Mouse (Mus musculus) limb, embryonic 13.5 days (tissue): ENCODE results near the gene 4930505A04Rik. TPM values are rescaled to one million over a fixed set of nuclear protein-coding genes. Genes with fewer than 3 reads are reported as not detected.

Experiments
- ATAC-seq: fragments of 200-750 bp; cut with Nextera tagmentation; 2 replicates; pipeline ENCODE4 v1.8.0; 2017; ENCODE audit warnings: low read depth, moderate number of reproducible peaks, moderate TSS enrichment; ENCODE audit not compliant: low FRiP score
- H3K27ac ChIP-seq: fragments of 300-500 bp; sonication (generic); 2 replicates; pipeline ENCODE4 v1.5.1; 2015; ENCODE audit warnings: inconsistent platforms, mild to moderate bottlenecking, moderate library complexity
- H3K27me3 ChIP-seq: fragments of 300-500 bp; sonication (generic); 2 replicates; pipeline ENCODE4 v1.6.1; 2015; ENCODE audit warnings: mild to moderate bottlenecking, inconsistent platforms
- H3K36me3 ChIP-seq: fragments of 300-500 bp; sonication (generic); 2 replicates; pipeline ENCODE4 v1.6.1; 2015; ENCODE audit warnings: inconsistent platforms, mild to moderate bottlenecking, moderate library complexity
- H3K4me1 ChIP-seq: fragments of 300-500 bp; sonication (generic); 2 replicates; pipeline ENCODE4 v1.6.1; 2015; ENCODE audit warnings: inconsistent platforms
- H3K4me2 ChIP-seq: fragments of 300-500 bp; sonication (generic); replicated peaks from 2 replicates; pipeline ENCODE4 v1.6.1; 2015; ENCODE audit warnings: inconsistent platforms, mild to moderate bottlenecking, moderate library complexity
- H3K4me3 ChIP-seq: fragments of 300-500 bp; sonication (generic); 2 replicates; pipeline ENCODE4 v1.5.1; 2015; ENCODE audit warnings: moderate library complexity, mild to moderate bottlenecking, inconsistent platforms
- H3K9ac ChIP-seq: fragments of 300-500 bp; sonication (generic); 2 replicates; pipeline ENCODE4 v1.6.1; 2015; ENCODE audit warnings: mild to moderate bottlenecking, inconsistent platforms
- H3K9me3 ChIP-seq: fragments of 300-500 bp; sonication (generic); 2 replicates; pipeline ENCODE4 v1.6.1; 2016; ENCODE audit warnings: inconsistent platforms
- WGBS: fragments of 180-500 bp; shearing (Covaris S2); methylation state at CpG from one replicate; pipeline ENCODE4 v1.1.7; 2015; 5-methylcytosine and 5-hydroxymethylcytosine counted together
- polyA plus RNA-seq: library from polyadenylated mRNA; unstranded; fragments of >200 nt; fragmentation: Nextera tagmentation; extraction: Ambion mirVana; gene quantifications from 2 replicates; pipeline ENCODE4 v1.2.1, GENCODE M21; 2015

The 4930505A04Rik gene
- polyA plus RNA-seq: not detected in 2 replicates

- no peaks in the 10 kb centered on the region for H3K27me3 ChIP-seq
- peaks cover 13% of the 10 kb centered on the region; the same call in 1 of the 2 replicates for H3K4me1 ChIP-seq
- 7% methylated on average over 17 of the region's 17 CpGs for WGBS
- peak within 1 kb of the TSS; percentile 47 for H3K4me3 ChIP-seq
- no peaks in the 10 kb centered on the region for H3K36me3 ChIP-seq
- H3K27ac ChIP-seq: peak within 1 kb of the TSS; percentile 83
- peak within 1 kb of the TSS; percentile 66 for H3K9ac ChIP-seq
- peak within 1 kb of the TSS; percentile 70 for H3K4me2 ChIP-seq
- ATAC-seq: peak; percentile 97
- no peaks in the 10 kb centered on the region for H3K9me3 ChIP-seq
These were observed at the start of gene 4930505A04Rik for GRCm38 (mm10) chr11:30471751-30472593. 4930505A04Rik (minus strand) TSS chr11:30471827.

- no peaks in the 10 kb centered on the region for H3K4me1 ChIP-seq
- H3K4me2 ChIP-seq: no peak overlapping the region
- H3K9me3 ChIP-seq: no peaks in the 10 kb centered on the region
- no peak for ATAC-seq
- H3K36me3 ChIP-seq: no peaks in the 10 kb centered on the region
- H3K27me3 ChIP-seq: no peaks in the 10 kb centered on the region
- no peak overlapping the region for H3K27ac ChIP-seq
- H3K9ac ChIP-seq: no peak overlapping the region
- WGBS: 84% methylated on average over 2 of the region's 2 CpGs
- H3K4me3 ChIP-seq: no peak overlapping the region
These were observed 45.5 kb upstream of the 4930505A04Rik start for GRCm38 (mm10) chr11:30517133-30517532.

- Histone ChIP-seq H3K27me3 (no peaks in the 10 kb centered on the region), H3K4me3 (no peak overlapping the region), H3K4me1 (no peaks in the 10 kb centered on the region), H3K9me3 (no peaks in the 10 kb centered on the region), H3K27ac (no peak overlapping the region), H3K9ac (no peak overlapping the region), H3K4me2 (no peak overlapping the region), H3K36me3 (no peaks in the 10 kb centered on the region)
- no peak for ATAC-seq
- 89% methylated on average over 4 of the region's 4 CpGs for WGBS
These were observed 36.6 kb upstream of the 4930505A04Rik start for GRCm38 (mm10) chr11:30508178-30508577.

- Histone ChIP-seq H3K36me3 (no peaks in the 10 kb centered on the region), H3K4me2 (no peak overlapping the region), H3K4me1 (no peaks in the 10 kb centered on the region), H3K9me3 (peaks cover 4% of the 10 kb centered on the region; the same call in 1 of the 2 replicates), H3K27ac (no peak overlapping the region), H3K9ac (no peak overlapping the region), H3K4me3 (no peak overlapping the region), H3K27me3 (no peaks in the 10 kb centered on the region)
- ATAC-seq: 0 out of 2 replicates have a peak, but pooled peaks have one; percentile 51
- 79% methylated on average over 3 of the region's 3 CpGs for WGBS
These were observed 27.2 kb upstream of the 4930505A04Rik start for GRCm38 (mm10) chr11:30498738-30499355.

- no peaks in the 10 kb centered on the region for H3K4me1 ChIP-seq
- H3K9me3 ChIP-seq: peaks cover 4% of the 10 kb centered on the region; the same call in 1 of the 2 replicates
- 53% methylated on average over 2 of the region's 2 CpGs for WGBS
- no peaks in the 10 kb centered on the region for H3K27me3 ChIP-seq
- no peak overlapping the region for H3K9ac ChIP-seq
- H3K27ac ChIP-seq: no peak overlapping the region
- H3K4me3 ChIP-seq: no peak overlapping the region
- no peaks in the 10 kb centered on the region for H3K36me3 ChIP-seq
- H3K4me2 ChIP-seq: no peak overlapping the region
- no peak for ATAC-seq
These were observed 25.5 kb upstream of the 4930505A04Rik start for GRCm38 (mm10) chr11:30497151-30497550.

GRCm38 (mm10) chr11:30491515-30492260, 20.1 kb upstream of the 4930505A04Rik start:
- no peaks in the 10 kb centered on the region for H3K27me3 ChIP-seq
- no peaks in the 10 kb centered on the region for H3K4me1 ChIP-seq
- no peak overlapping the region for H3K4me2 ChIP-seq
- H3K9me3 ChIP-seq: no peaks in the 10 kb centered on the region
- ATAC-seq: no peak
- no peak overlapping the region for H3K4me3 ChIP-seq
- no peaks in the 10 kb centered on the region for H3K36me3 ChIP-seq
- no peak overlapping the region for H3K9ac ChIP-seq
- H3K27ac ChIP-seq: no peak overlapping the region

- no peaks in the 10 kb centered on the region for H3K36me3 ChIP-seq
- 86% methylated on average over 9 of the region's 10 CpGs for WGBS
- no peak overlapping the region for H3K4me3 ChIP-seq
- H3K27ac ChIP-seq: no peak overlapping the region
- H3K4me2 ChIP-seq: no peak overlapping the region
- no peak for ATAC-seq
- no peaks in the 10 kb centered on the region for H3K9me3 ChIP-seq
- H3K9ac ChIP-seq: no peak overlapping the region
- H3K4me1 ChIP-seq: no peaks in the 10 kb centered on the region
- H3K27me3 ChIP-seq: no peaks in the 10 kb centered on the region
These were observed 16.6 kb upstream of the 4930505A04Rik start for GRCm38 (mm10) chr11:30488183-30488582.

GRCm38 (mm10) chr11:30483286-30483685, 11.7 kb upstream of the 4930505A04Rik start:
- H3K4me1 ChIP-seq: no peaks in the 10 kb centered on the region
- H3K36me3 ChIP-seq: no peaks in the 10 kb centered on the region
- no peaks in the 10 kb centered on the region for H3K9me3 ChIP-seq
- WGBS: 90% methylated on average over 4 of the region's 4 CpGs
- H3K4me3 ChIP-seq: no peak overlapping the region
- no peak overlapping the region for H3K9ac ChIP-seq
- H3K27me3 ChIP-seq: no peaks in the 10 kb centered on the region
- H3K4me2 ChIP-seq: no peak overlapping the region
- H3K27ac ChIP-seq: no peak overlapping the region
- ATAC-seq: no peak

GRCm38 (mm10) chr11:30471187-30471586, 440 bp downstream of the 4930505A04Rik start:
- Histone ChIP-seq H3K4me1 (peaks cover 13% of the 10 kb centered on the region; the same call in 1 of the 2 replicates), H3K4me3 (peak overlapping the region; percentile 47), H3K36me3 (no peaks in the 10 kb centered on the region), H3K27me3 (no peaks in the 10 kb centered on the region), H3K9me3 (no peaks in the 10 kb centered on the region), H3K4me2 (peak overlapping the region; percentile 70), H3K9ac (no peak overlapping the region; the same call in 1 of the 2 replicates), H3K27ac (peak overlapping the region; percentile 83)
- 69% methylated on average over 8 of the region's 8 CpGs for WGBS
- no peak for ATAC-seq

GRCm38 (mm10) chr11:30454331-30454730, 17.3 kb downstream of the 4930505A04Rik start:
- WGBS: 84% methylated on average over 4 of the region's 4 CpGs
- Histone ChIP-seq H3K27me3 (no peaks in the 10 kb centered on the region), H3K4me2 (no peak overlapping the region), H3K4me3 (no peak overlapping the region), H3K9me3 (no peaks in the 10 kb centered on the region), H3K4me1 (no peaks in the 10 kb centered on the region), H3K27ac (no peak overlapping the region), H3K9ac (no peak overlapping the region), H3K36me3 (no peaks in the 10 kb centered on the region)
- ATAC-seq: no peak

GRCm38 (mm10) chr11:30448126-30448525, 23.5 kb downstream of the 4930505A04Rik start:
- WGBS: 84% methylated on average over 2 of the region's 2 CpGs
- no peak for ATAC-seq
- Histone ChIP-seq H3K36me3 (no peaks in the 10 kb centered on the region), H3K27me3 (no peaks in the 10 kb centered on the region), H3K9ac (no peak overlapping the region), H3K4me3 (no peak overlapping the region), H3K9me3 (no peaks in the 10 kb centered on the region), H3K27ac (no peak overlapping the region), H3K4me1 (no peaks in the 10 kb centered on the region), H3K4me2 (no peak overlapping the region)

- no peak overlapping the region for H3K4me2 ChIP-seq
- H3K27me3 ChIP-seq: no peaks in the 10 kb centered on the region
- H3K27ac ChIP-seq: no peak overlapping the region
- H3K36me3 ChIP-seq: no peaks in the 10 kb centered on the region
- no peak for ATAC-seq
- no peaks in the 10 kb centered on the region for H3K9me3 ChIP-seq
- WGBS: 80% methylated on average over 1 of the region's 1 CpGs
- no peaks in the 10 kb centered on the region for H3K4me1 ChIP-seq
- no peak overlapping the region for H3K9ac ChIP-seq
- no peak overlapping the region for H3K4me3 ChIP-seq
These were observed 24.1 kb downstream of the 4930505A04Rik start for GRCm38 (mm10) chr11:30447561-30447960.
